Mouse (Mus musculus) 3T3-L1 (cell line): ENCODE results near the gene Npb.

Experiments used
- DNase-seq: peaks from one replicate; pipeline ENCODE4 v3.0.0-alpha.2; 2015; ENCODE audit warnings: low read depth, low spot score

The Npb gene

GRCm38 (mm10) chr11:120630881-120631725 lies 22.8 kb downstream of the Npb start:
- no peak for DNase-seq

DNA sequence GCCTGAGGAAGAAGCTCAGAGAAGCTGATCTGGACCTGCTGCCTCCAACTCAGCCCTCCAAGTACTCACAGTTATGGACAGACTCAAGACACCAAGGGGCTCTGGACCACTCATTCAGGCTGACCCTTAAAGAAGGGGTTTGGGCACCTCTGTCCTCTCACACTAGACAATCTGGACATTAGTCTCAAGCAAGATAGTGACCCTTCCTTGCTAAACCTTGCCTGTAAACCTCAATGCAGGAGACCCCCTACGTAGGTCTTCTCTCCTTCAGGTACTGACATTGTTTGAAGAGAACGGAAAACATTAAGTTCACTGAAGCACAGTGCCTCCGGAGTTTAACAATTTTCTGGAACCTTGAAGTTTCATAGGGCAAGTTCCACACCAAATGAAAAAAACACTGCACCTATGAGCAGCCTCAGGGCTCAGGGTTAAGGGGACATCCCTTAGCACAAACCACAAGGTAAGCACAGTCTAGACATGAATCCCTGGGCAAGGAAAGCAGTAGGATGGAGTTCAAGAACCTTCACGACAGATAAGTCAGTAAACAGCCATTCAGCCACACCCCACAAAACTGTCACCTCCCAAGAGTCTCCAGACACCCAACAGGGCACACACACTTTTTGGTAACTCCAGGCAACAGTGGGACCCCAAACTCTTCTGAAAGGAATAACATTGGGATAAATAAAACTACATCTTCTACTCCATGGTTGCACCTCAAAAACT lies 23.6 kb downstream of the Npb start:
- no peak for DNase-seq

GRCm38 (mm10) chr11:120632559-120633519 lies 24.6 kb downstream of the Npb start:
- DNase-seq = peak; percentile 89

DNA sequence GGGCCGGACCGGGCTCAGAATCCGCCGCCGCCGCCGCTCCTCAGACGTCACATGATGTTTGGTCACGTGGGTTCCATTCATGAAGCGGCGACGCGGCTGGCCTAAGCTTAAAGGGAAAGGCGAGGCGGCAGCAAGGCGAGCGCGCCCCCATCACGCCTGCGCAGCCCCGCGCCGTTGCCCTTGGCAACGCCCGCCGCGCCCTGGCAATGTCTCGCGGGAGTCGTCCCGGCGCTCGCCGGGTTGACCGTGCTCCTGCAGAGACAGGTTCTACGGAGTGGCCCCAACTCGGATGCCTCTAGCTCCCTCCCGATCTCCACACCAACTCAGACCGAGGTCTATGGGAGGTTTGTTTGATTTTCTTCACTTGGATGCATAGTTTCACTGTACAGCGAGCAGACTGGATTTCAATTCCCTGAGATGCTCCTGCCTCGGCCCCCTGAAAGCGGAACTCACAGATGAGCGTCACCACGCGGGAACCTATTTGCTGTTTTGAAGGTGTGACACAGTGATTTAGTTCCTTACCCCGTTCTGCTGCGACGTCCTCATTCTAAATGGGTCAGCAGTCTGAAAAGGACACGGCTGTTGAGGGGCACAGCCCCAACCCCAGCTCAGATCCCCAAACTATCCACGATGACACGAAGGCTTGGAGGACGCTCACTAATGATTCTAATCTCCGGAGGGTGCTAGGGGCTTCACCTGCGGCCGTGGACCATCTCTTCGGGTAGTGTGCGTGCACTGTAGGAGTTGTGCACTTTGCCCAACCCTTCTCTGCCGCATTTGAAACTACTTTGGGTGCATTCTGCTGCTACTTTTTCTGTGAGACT lies 25.5 kb downstream of the Npb start, which contains the start of gene Mafg:
TSS of gene Mafg (minus strand) at position 81 of the 824 bp plus-strand sequence.
- DNase-seq = peak; percentile 98

DNA sequence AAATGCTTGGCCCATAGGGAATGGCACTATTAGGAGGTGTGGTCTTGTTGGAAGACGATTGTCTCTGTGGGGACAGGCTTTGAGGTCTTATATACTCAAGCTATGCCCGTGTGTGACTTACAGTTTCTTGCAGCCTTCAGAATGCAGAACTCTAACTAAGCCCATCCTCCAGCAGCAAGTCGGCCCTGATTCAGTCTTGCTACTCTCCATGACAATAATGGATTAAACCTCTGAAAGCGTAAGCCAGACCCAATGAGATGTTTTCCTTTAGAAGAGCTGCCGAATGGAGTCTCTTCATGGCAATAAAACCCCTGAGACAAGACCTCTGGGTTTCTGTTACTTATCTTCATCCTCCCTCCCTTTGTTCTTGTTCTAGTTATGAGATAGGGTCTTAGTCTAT lies 26.5 kb downstream of the Npb start:
- no peak for DNase-seq

DNA sequence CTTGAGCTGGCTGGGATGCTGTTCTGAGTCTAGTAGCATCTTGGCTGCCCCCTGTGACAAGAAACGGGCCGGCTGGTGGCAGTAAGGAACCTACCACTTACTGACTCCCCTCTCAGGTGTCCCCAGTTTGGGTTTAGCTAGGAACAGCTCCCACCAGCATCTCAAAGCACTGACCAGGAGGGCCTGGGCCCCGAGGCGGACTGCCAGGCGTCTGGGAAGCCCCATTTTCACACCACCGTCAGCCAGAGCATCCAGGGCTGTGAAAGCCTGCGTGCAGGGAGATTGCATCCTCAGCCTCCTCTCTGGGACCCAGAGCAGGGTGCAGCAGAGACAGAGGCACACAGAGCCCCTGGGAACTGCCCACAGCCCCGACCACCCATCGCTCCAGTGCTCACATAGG lies 33.0 kb downstream of the Npb start:
- DNase-seq = no peak

DNA sequence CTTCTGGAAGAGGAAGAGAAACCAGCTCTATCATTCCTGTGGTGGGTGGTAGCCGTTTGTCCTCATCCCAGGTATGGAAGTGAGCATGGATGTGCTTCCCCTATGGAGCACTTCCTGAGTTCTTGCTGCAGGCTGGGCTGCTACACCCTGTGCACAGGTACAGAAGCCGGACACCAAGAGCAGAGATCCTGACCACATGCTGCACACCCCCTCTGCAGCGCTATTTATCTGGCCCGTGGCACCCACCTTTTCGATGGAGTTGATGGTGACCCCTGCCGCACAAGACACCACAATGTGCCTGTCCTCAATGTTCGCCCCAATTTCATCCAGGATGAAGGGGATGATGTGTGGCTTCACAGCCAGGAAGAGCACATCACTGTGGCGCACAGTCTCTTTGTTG lies 33.6 kb downstream of the Npb start:
- no peak for DNase-seq

GRCm38 (mm10) chr11:120642939-120643600 lies 34.8 kb downstream of the Npb start:
- peak; percentile 32 for DNase-seq

DNA sequence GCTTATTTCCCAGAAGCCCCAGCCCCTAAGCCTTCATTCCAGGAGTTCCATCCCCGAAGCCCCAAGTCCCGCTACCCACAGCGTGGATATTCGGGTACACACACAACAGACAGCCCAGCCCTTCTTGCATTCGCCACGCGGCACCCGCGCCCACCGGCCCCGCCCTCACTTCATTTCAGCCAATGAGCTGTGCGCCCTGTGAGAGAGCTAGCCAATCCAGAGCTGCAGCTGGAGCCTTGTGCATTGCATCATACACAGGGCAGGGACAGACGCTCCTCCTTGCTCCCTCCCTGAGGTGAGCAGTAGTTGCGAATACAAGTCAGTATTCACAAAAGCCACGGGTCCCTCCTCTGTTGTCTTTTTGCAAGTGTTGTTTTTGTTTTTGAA lies 35.3 kb downstream of the Npb start, which contains the start of gene Pycr1:
TSS of gene Pycr1 (minus strand) at position 169 of the 387 bp plus-strand sequence.
- DNase-seq = peak; percentile 96

DNA sequence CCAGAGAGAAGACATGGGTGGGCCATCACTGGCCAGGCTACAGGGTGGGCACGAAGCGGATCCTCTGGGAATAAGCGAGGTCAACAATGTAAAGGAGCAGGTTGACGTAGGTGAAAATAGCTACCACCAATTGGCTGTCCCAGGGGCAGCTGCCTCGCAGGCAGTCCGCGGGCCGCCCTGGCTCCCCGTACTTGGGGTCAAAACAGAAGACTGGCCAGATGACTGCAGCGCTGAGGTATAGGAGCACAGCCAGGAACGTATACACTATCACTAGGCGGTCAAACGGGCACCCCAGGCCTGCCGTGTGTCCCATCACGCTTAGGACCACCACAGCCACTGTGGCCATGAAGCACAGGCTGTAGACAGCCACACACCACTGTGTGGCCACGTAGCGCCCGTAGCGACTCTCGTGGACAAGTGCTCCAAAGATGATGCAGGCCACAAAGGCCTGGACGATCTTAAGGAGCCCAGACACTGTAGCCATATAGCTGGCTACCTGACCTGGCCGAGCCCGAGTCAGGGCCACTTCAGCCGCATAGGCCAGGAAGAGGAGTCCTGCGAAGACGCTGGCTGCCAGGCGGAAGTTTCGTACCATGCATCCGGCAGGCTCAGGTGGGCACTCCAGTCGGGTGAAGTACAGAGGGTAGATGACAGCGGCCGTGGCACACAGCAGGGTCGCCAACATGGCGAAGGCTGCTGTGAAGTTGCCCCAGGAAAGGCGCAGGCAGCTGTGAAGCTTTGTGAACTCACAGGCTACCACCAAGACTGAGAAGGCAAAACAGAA lies 39.0 kb downstream of the Npb start:
- DNase-seq = no peak

DNA sequence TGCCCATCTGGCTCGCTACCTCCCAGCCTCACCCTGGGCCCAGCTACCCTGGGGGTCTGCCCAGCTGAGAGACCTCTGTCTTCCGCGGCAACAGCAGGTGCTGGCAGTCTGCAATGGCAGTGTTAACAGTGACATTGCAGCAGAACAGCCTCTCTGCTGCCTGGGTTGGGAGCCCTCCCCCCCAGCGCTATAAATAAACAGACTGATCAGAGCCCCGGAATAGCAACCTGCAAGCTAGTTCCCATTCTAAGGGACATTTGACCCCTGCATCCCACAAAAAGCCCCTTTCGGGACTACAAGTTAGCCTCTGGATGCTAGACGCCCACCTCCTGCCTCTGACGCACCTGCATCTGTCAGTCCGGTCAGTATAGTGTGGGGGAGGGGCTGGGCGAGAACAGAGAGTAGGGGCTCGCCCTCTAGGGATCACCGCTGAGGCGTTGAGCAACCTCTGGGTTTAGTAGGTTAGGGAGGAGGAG lies 39.8 kb downstream of the Npb start, which contains the start of gene Myadml2:
TSS of gene Myadml2 (minus strand) at position 158 of the 476 bp plus-strand sequence.
- no peak for DNase-seq

DNA sequence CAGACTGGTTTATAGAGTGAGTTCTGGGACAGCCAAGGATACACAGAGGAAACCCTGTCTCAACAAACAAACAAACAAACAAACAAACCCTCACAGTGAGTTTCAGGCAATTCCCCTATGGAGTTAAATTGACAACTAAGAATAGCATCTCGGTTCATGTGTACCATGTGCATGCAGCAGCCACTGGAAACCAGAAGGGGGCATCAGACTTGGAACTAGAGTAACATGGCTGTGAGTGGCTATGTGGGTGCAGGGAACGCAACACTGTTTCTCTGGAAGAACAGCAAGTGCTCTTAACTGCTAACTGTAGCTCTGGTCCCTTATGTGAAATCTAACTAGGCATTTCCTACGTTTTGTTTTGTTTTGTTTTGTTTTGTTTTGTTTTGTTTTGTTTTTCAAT lies 43.6 kb downstream of the Npb start:
- DNase-seq = peak; percentile 33

- no peak for DNase-seq
These were observed 46.5 kb downstream of the Npb start for GRCm38 (mm10) chr11:120654741-120655140.

- DNase-seq = no peak
These were observed 49.0 kb downstream of the Npb start for GRCm38 (mm10) chr11:120657301-120657700.
